Mouse (Mus musculus) retina, adult 2 months (tissue): ENCODE measurements around the gene Olfr710.
"Not testable (repeated sequence)": the region's sequence is repeated elsewhere in the genome, so short reads cannot be mapped to it uniquely, and the experiment has no call there.

Experiments used
- DNase-seq: peaks from one replicate; pipeline ENCODE4 v3.0.0-alpha.2; 2012; ENCODE audit warnings: low read depth, low spot score

The Olfr710 gene

GRCm38 (mm10) chr7:106948212-106948611 lies at the start of gene Olfr710:
Olfr710 (minus strand) TSS chr7:106948312.
- DNase-seq, result no peak

GRCm38 (mm10) chr7:106985236-106985635 lies 37.1 kb upstream of the Olfr710 start:
- no peak for DNase-seq

GRCm38 (mm10) chr7:106975353-106975752 lies 27.2 kb upstream of the Olfr710 start, which contains the start of gene Olfr711:
Olfr711 (minus strand) TSS chr7:106975453.
- DNase-seq, result no peak

- DNase-seq, result not testable (repeated sequence)
Measured at GRCm38 (mm10) chr7:106967503-106967902, 19.4 kb upstream of the Olfr710 start.

- no peak for DNase-seq
Measured at GRCm38 (mm10) chr7:106963837-106964236, 15.7 kb upstream of the Olfr710 start, which contains the start of gene Olfr6. Olfr6 (minus strand) TSS chr7:106963937.

GRCm38 (mm10) chr7:106932119-106932518 lies 16.0 kb downstream of the Olfr710 start, which contains the start of gene Olfr709-ps1:
Olfr709-ps1 (minus strand) TSS chr7:106932219.
- no peak for DNase-seq

- DNase-seq, result not testable (repeated sequence)
Measured at GRCm38 (mm10) chr7:106920961-106921360, 27.2 kb downstream of the Olfr710 start.

GRCm38 (mm10) chr7:106907676-106908075 lies 40.4 kb downstream of the Olfr710 start, which contains the start of gene Olfr1532-ps1:
Olfr1532-ps1 (plus strand) TSS chr7:106908001.
- DNase-seq, result no peak

GRCm38 (mm10) chr7:106901141-106901540 lies 47.0 kb downstream of the Olfr710 start, which contains the start of gene Olfr707:
Olfr707 (minus strand) TSS chr7:106901241.
- not testable (repeated sequence) for DNase-seq
